Mouse (Mus musculus): ENCODE results near the gene Sgsh. TPM values are rescaled to one million over a fixed set of nuclear protein-coding genes. Genes with fewer than 3 reads are reported as not detected.
A peak's percentile ranks its signal among the peaks of the same experiment; 100 is the strongest.
"Not testable (repeated sequence)": the region's sequence is repeated elsewhere in the genome, so short reads cannot be mapped to it uniquely, and the experiment has no call there.

Sgsh gene
- total and polyA plus RNA-seq, 2 experiments = 2.1 to 11.9 TPM

DNA sequence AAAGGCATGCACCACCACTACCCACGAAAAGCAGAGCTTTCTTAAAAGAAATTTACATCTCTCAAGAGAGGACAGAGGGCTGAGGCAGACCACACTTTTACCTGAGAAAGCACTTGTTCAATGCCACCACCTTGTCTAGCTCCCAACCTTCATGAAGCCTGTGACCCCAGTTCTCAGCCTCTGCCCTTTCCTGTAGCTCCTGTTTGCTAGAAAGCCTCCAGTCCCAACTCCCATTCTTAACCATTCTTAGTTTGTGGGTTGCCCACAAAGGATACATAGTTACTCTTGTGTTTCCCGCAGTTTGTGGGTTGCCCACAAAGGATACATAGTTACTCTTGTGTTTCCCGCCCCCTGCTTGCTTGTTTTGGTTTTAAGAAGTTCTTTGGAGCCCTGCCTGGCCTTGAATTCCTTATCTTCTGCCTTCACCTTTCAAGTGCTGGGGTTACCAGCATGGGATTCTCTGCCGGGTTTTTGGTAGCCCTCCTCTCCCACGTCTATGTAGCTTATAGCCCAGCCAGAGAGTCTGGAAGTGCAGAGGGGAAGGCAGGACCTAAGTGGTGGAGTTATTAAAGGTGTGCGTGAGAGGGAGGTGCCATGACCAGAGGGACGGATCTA is 36.2 kb upstream of the Sgsh start:
- Histone ChIP-seq H3K9ac (ENCODE audit: low read depth, low read length) (peak overlapping the region; percentile 93), H3K79me2 (ENCODE audit: control insufficient read depth, insufficient read depth, low read length) (peaks cover 15% of the 10 kb centered on the region; the same call in 1 of the 2 replicates), H3K36me3 (ENCODE audit: control insufficient read depth, insufficient read depth, low read length) (no peaks in the 10 kb centered on the region), H3K27me3 (ENCODE audit: control insufficient read depth, insufficient read depth, low read length) (no peaks in the 10 kb centered on the region), H3K4me1 (ENCODE audit: control insufficient read depth, insufficient read depth, low read length) (peaks cover 29% of the 10 kb centered on the region), H3K4me3 (ENCODE audit: insufficient read depth, low read depth, low read length) (peak overlapping the region; percentile 28), H3K27ac (replicated peaks; ENCODE audit: insufficient read depth, low read depth, low read length) (peak overlapping the region; percentile 98)
- DNase-seq (ENCODE audit: extremely low read depth, low read depth, low spot score) = peak; percentile 14
- 42% methylated on average over 7 of the region's 7 CpGs for WGBS
- TF ChIP-seq CTCF (IDR thresholded peaks at IDR 0.05; ENCODE audit: low read depth, low read length) = no peak

DNA sequence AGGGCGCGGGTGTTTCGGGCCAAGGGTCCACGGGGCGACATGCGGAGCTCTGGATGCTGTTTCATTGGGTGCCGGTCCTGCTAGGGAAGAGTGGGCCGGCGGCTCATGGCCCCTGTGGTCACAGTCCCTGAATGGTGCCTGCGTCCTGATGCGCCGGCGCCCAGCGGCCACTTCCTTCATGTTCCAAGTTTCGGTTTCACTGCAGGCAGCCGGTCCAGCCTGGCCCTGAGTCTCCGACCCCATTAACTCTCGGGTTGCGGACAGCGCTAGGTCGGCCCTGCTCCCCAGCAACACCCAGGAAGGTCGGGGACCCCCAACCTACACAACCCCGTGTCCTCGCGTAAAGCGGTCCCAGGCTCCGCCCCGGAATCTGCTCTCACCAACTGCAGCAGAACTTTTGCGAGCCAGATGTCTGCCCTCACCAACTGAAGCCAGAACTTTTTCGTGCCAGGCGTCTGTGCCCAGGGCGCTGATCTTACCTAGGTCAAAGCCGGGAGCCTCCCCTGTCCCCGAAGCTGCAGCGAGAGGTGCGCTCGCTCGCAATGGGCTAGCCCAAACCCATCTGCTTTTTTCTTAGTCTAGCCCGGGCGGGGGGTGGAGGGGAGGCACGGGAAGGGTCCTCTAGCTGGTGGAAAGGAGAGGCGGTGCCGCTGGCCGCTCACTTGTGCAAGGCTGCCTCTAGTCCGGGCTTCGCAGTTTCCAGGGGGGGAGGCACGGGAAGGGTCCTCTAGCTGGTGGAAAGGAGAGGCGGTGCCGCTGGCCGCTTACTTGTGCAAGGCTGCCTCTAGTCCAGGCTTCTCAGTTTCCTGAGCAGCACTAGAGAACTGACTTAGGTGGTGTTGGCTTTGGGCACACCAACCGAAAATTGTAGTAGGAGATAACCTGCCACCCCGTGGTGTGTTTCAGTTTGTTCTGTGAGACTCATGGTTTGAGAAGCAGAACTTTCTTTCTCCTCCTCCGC is 35.2 kb upstream of the Sgsh start:
- Histone ChIP-seq H3K9ac (ENCODE audit: low read depth, low read length) (peak overlapping the region; percentile 93), H3K4me3 (ENCODE audit: insufficient read depth, low read depth, low read length) (peak overlapping the region; percentile 94), H3K36me3 (ENCODE audit: control insufficient read depth, insufficient read depth, low read length) (no peaks in the 10 kb centered on the region), H3K4me1 (ENCODE audit: control insufficient read depth, insufficient read depth, low read length) (peaks cover 26% of the 10 kb centered on the region), H3K27me3 (ENCODE audit: control insufficient read depth, insufficient read depth, low read length) (no peaks in the 10 kb centered on the region), H3K79me2 (ENCODE audit: control insufficient read depth, insufficient read depth, low read length) (peaks cover 12% of the 10 kb centered on the region; the same call in 1 of the 2 replicates), H3K27ac (replicated peaks; ENCODE audit: insufficient read depth, low read depth, low read length) (peak overlapping the region; percentile 98)
- no peak for TF ChIP-seq POLR2A (IDR thresholded peaks at IDR 0.05; ENCODE audit: extremely low read depth, insufficient read depth, low read length)
- no peak for TF ChIP-seq CTCF (IDR thresholded peaks at IDR 0.05; ENCODE audit: low read depth, low read length)
- peak; percentile 91 for DNase-seq (ENCODE audit: extremely low read depth, low read depth, low spot score)
- 2% methylated on average over 53 of the region's 53 CpGs for WGBS

GRCm38 (mm10) chr11:119389851-119390270 is 34.5 kb upstream of the Sgsh start:
- WGBS = 1% methylated on average over 35 of the region's 35 CpGs
- DNase-seq (ENCODE audit: extremely low read depth, low read depth, low spot score) = peak; percentile 76

GRCm38 (mm10) chr11:119387273-119387672 is 31.9 kb upstream of the Sgsh start:
- H3K4me3 ChIP-seq (ENCODE audit: insufficient read depth, low read depth, low read length); DNase-seq (ENCODE audit: extremely low read depth, low read depth, low spot score); H3K79me2 ChIP-seq (ENCODE audit: control insufficient read depth, insufficient read depth, low read length); H3K27ac ChIP-seq (replicated peaks; ENCODE audit: insufficient read depth, low read depth, low read length); H3K9ac ChIP-seq (ENCODE audit: low read depth, low read length); H3K27me3 ChIP-seq (ENCODE audit: control insufficient read depth, insufficient read depth, low read length); H3K36me3 ChIP-seq (ENCODE audit: control insufficient read depth, insufficient read depth, low read length): not testable (repeated sequence)
- peaks cover 14% of the 10 kb centered on the region for H3K4me1 ChIP-seq (ENCODE audit: control insufficient read depth, insufficient read depth, low read length)
- 69% methylated on average over 3 of the region's 3 CpGs for WGBS

More at GRCm38 (mm10) chr11:119389851-119390270, 34.5 kb upstream of the Sgsh start:
- peaks cover 8% of the 10 kb centered on the region; the same call in 1 of the 2 replicates for H3K79me2 ChIP-seq (ENCODE audit: control insufficient read depth, insufficient read depth, low read length)
- 0 out of 2 replicates have a peak, but pooled peaks have one; percentile 27 for TF ChIP-seq POLR2A (IDR thresholded peaks at IDR 0.05; ENCODE audit: extremely low read depth, insufficient read depth, low read length)
- TF ChIP-seq CTCF (IDR thresholded peaks at IDR 0.05; ENCODE audit: low read depth, low read length) = peak; percentile 61
- H3K36me3 ChIP-seq (ENCODE audit: control insufficient read depth, insufficient read depth, low read length) = no peaks in the 10 kb centered on the region
- peak overlapping the region; percentile 94 for H3K4me3 ChIP-seq (ENCODE audit: insufficient read depth, low read depth, low read length)
- H3K9ac ChIP-seq (ENCODE audit: low read depth, low read length) = peak overlapping the region; percentile 93
- peaks cover 24% of the 10 kb centered on the region for H3K4me1 ChIP-seq (ENCODE audit: control insufficient read depth, insufficient read depth, low read length)
- peak overlapping the region; percentile 98 for H3K27ac ChIP-seq (replicated peaks; ENCODE audit: insufficient read depth, low read depth, low read length)
- H3K27me3 ChIP-seq (ENCODE audit: control insufficient read depth, insufficient read depth, low read length) = no peaks in the 10 kb centered on the region

DNA sequence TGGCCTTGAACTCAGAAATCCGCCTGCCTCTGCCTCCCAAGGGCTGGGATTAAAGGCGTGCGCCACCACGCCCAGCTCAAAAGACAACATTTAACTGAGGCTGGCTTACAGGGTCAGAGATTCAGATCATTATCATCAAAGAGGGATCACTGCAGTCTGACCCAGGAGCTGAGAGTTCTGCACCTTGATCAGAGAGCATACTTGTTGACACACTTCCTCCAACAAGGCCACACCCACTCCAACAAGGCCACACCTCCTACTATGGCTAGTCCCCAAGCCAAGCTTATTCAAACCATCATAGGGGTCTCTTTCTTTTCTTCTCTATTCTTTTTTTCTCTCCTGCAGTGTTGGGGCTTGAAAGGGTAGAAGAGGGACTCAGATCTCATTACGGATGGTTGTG is 31.0 kb upstream of the Sgsh start:
- TF ChIP-seq POLR2A (IDR thresholded peaks at IDR 0.05; ENCODE audit: extremely low read depth, insufficient read depth, low read length) (no peak), CTCF (IDR thresholded peaks at IDR 0.05; ENCODE audit: low read depth, low read length) (no peak)
- H3K27ac ChIP-seq (replicated peaks; ENCODE audit: insufficient read depth, low read depth, low read length) = no peak overlapping the region
- peaks cover 6% of the 10 kb centered on the region for H3K4me1 ChIP-seq (ENCODE audit: control insufficient read depth, insufficient read depth, low read length)
- no peaks in the 10 kb centered on the region for H3K36me3 ChIP-seq (ENCODE audit: control insufficient read depth, insufficient read depth, low read length)
- no peak overlapping the region for H3K9ac ChIP-seq (ENCODE audit: low read depth, low read length)
- 76% methylated on average over 5 of the region's 5 CpGs for WGBS
- peak; percentile 74 for DNase-seq (ENCODE audit: extremely low read depth, low read depth, low spot score)
- no peaks in the 10 kb centered on the region for H3K27me3 ChIP-seq (ENCODE audit: control insufficient read depth, insufficient read depth, low read length)
- H3K79me2 ChIP-seq (ENCODE audit: control insufficient read depth, insufficient read depth, low read length) = no peaks in the 10 kb centered on the region
- no peak overlapping the region for H3K4me3 ChIP-seq (ENCODE audit: insufficient read depth, low read depth, low read length)
